Mouse (Mus musculus): Measurements from ENCODE around the gene Slc51b.

Slc51b gene

GRCm38 (mm10) chr9:65407861-65408260 is 14.9 kb downstream of the Slc51b start:
- no peak for DNase-seq

- DNase-seq, result no peak
Measured at GRCm38 (mm10) chr9:65407327-65407726, 15.4 kb downstream of the Slc51b start.

DNA sequence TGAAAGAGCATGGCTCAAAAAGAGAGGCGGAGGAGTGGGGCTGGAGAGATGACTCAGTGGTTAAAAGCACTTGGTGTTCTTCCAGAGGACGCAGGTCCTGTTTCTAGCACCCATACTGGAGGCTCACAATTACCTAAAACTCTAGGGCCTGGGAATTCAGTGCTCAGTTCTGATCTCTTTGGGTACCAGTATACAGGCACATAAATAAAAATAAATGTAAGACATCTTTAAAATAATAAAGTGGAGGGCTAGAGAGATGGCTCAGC is 17.6 kb downstream of the Slc51b start:
- no peak for DNase-seq

DNA sequence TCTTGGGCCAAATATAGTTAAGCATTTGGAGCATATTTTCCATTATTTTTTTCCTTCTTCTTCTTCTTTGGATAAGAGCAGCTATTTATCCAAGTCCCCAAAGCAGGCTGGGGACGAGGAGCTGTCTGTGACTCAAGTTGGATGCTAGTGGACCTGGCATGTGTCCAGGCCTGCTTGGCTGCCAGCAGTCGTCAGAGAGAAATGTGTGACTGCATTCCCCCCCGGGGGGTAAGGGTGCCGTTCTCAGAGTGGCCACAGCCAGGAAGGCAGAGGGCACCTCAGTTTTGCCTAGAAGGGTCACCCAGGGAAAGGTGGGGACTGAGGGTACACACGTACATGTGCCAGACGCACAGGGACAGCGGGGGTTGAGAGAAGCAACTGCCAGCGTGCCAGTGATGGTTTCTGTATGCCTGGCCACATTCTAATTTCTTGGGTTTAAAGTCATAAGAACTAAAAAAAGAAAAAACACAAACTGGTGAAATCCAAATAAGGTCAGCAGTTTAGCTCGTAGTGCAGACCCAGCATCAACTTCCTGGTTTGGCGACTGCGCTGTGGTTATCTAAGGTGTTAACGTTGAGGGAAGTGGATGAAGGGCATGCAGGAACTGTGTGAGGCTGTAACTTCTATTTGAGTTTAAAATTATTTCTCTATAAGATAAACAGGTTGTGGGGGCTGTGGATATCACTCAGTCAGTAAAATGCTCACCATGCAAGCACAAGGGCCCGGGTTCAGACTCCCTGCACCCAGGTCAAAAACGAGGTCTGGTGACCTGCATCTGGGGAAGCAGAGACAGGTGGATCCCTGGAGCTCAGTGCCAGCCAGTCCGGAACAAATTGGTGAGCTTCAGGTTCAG is 18.2 kb downstream of the Slc51b start:
- DNase-seq, result peak; percentile 73

DNA sequence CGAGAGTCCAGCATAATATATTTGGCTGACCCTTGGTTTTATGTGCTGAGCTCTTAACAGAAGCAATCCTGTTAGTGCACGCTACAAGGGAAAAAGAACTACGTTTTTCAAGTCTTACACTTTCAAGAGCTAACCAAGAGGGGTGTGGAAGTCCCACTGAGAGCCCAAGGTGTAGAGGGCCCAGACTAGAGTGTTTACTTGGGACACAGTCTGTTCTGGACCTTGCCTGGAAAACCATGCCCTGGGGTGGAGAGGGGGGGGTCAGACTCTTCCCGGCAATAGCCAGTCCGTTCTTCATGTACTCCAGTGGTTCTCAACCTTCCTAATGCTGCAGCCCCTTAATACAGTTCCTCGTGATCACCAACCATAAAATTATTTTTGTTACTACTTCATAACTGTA is 22.8 kb downstream of the Slc51b start:
- DNase-seq, result no peak

DNA sequence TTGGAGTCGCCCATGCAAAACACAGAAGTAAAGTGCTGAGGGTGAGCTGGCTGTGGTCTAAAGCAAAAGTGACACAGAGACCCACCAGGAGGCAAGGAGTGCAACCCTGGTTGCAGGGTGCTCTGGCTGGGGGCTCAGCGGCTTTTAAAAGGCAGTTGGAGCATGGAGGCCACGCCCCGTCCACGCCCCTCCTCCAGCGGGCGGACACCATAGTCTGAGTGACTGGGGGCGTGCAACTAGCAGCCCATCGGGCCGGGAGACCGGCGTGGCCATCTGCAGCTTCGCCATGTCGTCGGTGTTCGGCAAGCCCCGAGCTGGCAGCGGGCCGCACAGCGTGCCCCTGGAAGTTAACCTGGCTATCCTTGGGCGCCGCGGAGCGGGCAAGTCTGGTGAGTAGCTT is 24.5 kb downstream of the Slc51b start, which contains the start of gene Rasl12:
TSS of gene Rasl12 (plus strand) at position 228 of the 400 bp plus-strand sequence.
- peak; percentile 53 for DNase-seq

GRCm38 (mm10) chr9:65394360-65394759 is 28.4 kb downstream of the Slc51b start:
- DNase-seq, result no peak

DNA sequence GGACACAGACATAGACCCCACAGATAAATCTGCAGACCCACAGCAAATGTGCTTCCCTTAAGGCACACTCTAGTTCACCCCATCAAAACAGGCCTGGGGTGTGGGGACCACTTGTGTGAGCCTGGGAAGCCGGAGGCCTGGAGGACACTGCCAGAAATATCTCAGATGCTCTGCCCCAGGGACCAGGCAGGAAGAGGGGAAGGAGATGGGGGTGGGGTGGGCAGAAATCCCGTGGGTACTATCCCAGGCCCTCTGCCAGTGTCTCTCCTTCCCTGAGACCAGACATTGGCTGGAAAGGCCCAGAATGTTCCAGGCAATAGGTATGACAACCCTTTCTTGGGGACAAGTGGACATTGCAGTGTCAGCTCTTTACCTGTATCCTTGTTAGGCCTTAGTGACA is 29.1 kb downstream of the Slc51b start:
- DNase-seq, result no peak

DNA sequence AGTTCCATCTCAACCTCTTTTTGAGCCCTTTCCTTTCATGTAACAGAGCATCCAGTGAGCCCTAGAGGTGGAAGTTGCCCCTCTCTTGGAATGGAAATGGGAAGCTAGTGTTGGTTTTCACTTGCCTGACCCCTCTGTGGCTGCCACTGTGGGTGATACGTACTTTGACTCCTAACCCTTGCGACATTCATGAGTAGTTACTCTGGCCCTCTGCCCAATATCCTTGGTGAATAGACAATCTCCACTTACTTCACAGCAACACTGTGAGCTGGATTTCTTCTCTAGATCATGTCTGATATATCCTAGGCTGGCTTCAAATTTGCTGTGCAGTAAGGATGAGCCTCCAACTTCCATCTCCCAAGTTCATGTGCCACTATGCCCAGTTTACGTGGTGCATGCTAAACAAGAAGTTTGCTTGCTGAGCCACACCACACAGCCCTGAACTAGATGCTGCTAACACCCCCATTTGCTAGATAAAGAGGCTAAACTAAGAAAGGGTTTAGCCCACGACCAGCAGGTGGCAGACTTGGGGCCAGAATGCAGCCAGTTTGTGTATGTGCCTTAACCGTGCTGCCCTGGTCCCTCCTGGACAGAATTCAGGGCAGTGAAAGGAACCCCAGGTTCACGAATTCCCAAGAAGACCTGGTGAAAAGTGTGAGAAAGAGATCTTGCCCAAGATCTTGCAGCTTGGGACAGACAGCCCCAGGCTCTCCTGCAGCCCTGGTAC is 30.0 kb downstream of the Slc51b start:
- peak; percentile 67 for DNase-seq

GRCm38 (mm10) chr9:65391613-65391964 is 31.2 kb downstream of the Slc51b start, which contains the start of gene Kbtbd13:
Gene Kbtbd13, minus strand, starts transcription at chr9:65391652.
- no peak for DNase-seq

DNA sequence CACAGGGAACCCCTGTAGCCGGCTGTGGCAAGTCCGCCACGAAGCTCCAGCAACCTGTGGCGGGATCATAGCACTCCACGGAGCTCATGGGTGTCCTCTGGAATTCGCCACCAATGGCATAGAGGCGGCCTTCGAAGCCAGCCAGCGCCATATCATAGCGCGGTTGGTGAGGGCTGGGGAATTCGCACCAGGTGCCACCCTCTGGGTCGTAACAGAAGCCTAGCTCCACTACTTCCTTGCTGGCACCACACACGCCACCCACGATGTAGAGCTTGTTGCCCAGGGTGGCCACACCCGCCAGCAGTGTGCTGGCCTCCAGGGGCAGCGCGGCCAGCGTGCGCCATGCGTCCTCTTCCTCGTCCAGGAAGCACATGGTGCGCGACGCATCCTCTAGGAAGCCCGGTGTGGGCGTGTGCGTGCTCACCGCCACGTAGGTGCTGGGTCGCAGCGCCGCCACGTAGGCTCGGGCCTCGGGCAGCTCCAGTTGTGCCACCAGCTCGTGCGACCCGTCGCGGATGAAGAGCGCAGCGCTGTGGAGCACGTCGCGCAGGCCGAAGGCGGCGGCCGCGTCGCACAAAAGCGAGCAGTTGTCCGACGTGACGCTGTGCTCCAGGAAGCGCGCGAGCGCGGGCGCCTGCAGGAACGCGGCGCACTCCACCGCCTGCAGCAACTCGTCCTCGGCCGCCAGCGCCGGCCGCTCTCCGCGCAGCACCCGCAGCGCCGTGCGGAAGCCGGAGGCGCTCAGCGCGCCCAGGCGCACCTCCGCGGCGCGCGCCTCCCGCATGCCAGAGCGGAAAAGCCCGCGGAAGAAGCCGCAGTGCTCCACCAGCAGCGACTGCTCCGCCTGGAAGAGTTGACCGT is 31.8 kb downstream of the Slc51b start:
- peak; percentile 24 for DNase-seq

DNA sequence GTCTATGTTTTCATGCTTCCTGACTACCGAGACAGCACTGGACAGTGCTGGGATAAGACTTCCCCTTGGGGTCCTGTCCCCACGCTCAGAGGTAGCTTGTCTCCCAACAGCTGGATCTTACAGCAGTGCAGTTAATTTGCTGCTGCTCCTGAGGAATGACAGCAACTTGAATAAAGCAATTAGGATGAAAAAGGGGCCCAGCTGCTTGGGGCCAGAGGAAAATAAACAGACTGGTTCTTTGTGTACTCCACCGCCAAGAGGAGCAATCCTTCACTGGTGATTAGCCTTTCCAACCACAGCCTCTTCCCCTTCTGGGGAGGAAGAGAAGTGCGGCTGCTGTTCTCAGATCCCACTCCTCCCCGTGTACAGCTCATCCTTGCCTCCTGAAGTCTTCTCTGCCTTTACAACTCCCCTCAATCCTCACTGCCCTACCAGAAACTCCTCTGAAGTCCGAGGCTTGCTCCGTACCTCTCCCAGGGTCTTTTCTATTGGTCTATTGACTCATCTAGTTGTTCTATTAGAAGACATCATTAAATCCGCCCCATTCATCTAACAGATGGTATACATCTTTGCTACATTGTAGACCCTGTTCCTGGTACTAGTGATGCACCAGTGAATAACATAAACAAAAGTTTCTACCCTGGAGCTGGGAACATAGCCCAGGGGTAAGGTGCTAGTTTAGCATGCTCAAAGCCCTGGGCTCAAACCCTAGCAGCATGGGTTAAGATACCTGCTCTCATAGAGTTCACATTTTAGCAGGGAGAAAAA is 36.2 kb downstream of the Slc51b start:
- DNase-seq, result no peak

- DNase-seq, result no peak
Measured at GRCm38 (mm10) chr9:65384276-65384675, 38.5 kb downstream of the Slc51b start.

GRCm38 (mm10) chr9:65382751-65383097 is 40.0 kb downstream of the Slc51b start:
- DNase-seq, result no peak

GRCm38 (mm10) chr9:65382031-65382750 is 40.6 kb downstream of the Slc51b start:
- no peak for DNase-seq

DNA sequence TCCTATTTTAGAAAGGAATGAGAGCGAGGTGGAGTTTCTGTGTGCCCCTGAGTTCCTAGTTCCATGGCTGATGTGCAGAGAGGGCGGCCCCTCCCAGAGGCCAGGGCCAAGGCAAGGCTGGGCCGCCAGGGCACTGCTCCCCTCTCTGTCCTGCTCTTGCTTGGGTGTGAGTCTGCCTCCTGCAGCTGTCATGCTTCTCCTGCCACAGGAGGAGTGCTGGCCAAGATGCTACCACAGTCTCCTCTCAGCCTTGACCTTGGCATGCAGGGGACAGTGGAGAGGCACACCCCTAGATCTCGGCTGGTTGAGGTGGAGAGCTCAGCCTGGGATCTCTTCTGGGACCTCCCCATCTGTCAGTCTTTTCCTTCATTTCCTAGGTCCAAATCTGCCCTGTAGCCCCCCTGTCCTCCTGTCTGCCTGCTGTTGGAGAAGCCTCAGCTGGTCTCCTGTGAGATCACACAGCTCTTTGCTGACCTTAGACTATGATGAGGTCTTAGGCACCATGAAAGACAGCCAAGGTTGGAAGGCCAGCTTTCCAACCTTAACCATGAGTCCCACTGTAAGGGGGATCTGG is 41.7 kb downstream of the Slc51b start:
- DNase-seq, result no peak

DNA sequence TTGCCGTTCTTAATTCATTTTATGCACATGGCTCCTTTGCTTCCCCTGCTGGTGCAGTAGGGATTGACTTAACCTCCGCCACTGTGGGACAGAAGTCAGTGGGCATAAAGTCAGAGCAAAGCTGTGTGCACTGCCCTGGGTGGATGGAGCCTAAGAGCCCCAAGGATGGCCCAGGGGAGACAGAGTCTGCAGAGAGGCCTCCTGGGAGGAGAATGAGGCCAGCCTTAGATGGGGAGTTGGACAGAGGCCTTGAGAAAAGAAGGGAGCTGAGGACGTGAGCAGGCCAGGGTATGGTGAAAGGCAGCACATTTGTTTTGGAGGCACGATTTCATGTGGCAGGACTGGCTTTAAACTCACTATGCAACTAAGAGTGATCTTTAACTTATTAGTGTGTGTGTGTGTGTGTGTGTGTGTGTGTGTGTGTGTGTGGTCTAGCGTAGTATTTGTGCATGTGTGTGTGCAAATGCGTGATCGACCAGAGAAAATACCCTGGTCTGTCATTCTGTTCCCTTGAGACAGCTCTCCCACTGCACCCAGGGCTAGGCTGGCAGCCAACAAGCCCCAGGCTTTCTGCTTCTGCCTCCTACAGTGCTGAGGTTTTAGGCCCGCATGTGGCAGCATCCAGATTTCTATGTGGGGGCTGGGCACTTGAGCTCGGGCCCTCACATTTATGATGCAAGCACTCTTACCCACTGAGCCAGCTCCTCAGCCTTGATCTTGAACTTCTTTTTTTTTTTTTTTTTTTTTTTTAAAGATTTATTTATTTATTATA is 47.4 kb downstream of the Slc51b start:
- DNase-seq, result no peak

DNA sequence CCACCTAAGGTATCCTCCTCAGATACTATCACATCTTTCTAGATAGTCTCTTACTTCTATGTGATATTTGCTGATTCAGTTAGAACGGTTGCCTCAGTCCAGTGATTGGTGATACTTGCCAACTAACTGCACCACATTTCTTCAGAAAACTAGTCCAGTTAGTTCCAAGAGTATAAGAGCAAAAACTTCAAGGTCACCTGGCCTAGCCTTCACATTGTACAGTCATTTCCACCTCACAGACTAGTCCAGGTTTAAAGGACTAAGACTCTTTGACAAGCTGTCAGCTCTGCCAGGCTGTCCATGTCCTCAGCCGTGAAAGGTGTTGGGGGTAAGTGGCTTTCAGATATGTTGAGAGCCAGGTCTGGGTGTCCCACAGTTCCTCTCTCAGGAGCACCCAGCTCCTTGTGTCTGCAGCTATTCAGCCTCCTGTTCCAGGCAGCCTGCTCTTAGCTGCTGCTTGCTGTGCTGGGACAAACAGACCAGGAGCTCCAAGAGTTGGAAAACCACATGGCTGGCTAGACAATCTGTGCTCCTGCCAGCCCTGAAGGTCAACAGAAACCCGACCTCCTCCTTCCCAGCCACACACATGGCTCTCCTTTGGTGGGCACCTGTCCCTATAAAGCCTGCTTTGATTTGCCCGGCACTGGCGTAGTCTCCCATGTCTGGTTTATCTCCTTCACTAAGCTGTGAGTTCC is 48.1 kb downstream of the Slc51b start:
- no peak for DNase-seq

GRCm38 (mm10) chr9:65372449-65372848 is 50.3 kb downstream of the Slc51b start:
- peak; percentile 47 for DNase-seq

DNA sequence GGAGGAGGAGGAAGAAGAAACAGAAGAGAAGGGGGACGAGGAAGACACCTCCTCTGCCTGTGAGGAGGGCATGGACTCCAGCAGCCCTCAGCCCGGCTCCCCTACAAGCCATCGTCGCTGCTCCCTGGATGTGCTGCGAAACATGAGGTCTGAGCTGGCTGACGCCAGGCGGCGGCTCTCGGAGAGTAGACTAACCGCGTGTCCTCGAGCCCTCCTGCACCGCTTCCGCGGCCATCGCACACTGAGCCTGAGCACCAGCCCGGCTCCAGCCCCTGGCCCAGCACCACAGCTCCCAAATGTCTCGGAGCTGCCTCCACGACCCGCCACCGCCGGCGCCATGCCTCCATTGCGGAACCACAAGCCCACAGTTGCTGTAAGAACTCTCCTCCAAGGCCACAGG is 51.0 kb downstream of the Slc51b start:
- DNase-seq, result no peak
